Mouse (Mus musculus) thymus, postnatal 36 days (tissue): Measurements from ENCODE around the gene Wnt16.
"Not testable (repeated sequence)": the region's sequence is repeated elsewhere in the genome, so short reads cannot be mapped to it uniquely, and the experiment has no call there.

Experiments used
- DNase-seq, 2 experiments: peaks; one replicate each; pipeline ENCODE4 v3.0.0; 2022; ENCODE audit warnings: mixed read lengths in 2 of 2

The Wnt16 gene

DNA sequence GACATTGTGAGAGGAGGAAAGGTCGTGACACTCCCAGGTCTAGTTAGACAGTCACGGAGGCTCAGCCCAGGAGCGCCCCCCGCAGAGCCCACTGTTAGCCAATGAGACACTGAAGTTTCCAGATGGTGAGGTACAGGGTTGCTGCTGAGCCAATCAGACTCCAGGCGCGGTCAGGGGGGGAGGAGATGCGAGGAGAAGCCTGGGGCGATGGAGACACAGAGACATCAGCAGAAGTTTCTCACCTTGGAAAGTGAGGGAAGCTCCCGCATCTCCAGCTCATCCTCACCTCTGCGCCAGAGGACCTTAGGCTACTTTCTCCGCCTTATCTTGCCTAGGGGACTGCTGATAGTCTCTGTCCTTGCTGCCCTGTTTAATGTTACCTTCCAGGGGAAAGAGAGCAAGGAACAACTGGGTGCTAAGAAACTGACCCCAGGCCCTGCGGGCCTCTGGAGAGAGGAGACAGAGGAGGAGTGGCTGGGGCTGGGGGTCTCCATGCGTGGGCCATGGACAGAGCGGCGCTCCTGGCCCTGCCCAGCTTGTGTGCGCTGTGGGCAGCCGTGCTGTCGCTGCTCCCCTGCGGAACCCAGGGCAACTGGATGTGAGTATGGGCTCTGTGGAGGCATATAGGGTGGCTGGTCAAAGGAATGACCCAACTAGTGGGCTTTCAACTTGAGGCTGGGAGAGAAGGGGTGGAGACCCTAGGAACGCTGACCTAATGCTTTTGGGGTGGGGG is at the start of gene Wnt16:
TSS of gene Wnt16 (plus strand) at position 224 of the 733 bp plus-strand sequence.
- no peak for DNase-seq

DNA sequence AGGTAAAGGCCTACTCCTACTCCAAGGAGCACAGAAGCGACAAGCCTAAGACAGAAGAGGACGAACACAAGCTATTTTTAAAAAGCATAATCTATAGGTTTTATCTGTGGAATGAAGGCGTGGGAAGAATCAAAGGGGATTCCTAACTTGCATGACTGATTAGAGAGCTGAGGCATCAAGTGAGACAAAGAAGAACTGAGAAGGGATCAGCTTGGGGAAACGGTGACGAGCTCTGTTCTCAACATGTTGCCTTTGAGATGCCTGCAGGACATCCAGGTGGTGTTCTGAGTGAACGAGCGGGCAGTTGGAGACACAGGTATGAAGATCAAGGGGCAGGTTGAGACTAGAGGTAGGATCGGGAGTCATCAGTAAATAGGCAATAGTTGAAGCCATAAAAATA is 44.7 kb upstream of the Wnt16 start:
- no peak for DNase-seq

DNA sequence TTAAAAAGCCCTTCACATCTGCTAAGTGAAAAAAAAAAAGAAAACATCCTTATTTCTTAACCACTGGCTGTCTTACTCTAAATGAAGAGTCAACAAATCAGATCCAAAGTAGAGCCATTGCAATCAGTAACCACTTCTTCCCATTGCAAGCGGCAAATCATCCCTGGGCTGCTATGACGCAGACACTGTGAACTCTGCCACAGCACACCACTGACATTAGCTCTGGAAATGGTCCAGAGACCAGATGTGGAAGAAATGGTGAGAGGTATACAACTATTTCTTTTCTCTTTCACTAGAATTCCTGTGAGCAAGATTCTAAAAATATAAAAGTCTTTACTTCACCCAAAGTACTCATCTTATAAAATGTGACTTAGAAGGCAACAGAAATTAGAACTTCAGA is 41.3 kb upstream of the Wnt16 start:
- DNase-seq, result no peak

DNA sequence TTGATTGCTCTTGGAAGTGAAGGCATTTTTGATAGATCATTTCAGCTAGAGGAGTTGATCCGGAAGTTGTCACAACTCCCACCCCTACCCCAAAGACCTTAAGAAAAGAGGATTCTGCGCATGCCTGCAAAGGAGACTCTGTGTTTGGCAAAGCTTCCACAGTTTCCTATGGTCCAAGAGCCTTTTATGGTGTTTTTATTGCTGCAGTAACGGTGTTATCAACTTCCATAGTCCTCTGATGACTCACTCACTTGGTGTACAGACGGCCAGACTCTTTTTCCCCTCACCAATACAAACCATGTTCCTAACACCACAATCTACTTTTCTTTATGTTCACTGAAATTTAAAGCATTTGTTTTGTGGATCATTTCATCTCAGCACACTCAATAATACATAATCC is 29.2 kb upstream of the Wnt16 start:
- DNase-seq, result no peak

DNA sequence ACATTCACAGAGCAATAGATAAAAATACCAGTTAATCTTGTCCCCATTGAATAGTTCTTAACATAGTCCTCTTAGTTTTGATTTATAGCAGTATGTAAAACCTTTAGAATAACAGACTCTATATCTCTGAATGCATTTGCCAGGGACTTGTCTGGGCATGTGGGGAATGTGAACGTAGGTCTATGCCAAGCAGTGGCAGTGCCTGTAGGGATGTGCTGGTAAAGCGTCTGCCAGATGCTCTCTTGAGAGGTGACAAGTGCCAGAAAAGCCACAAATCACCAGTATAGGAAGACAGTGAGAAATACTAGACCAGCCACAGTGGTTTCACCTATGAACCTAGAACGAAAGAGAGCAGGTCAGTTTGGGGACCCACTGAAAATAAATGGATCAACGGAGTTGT is 25.5 kb upstream of the Wnt16 start:
- no peak for DNase-seq

DNA sequence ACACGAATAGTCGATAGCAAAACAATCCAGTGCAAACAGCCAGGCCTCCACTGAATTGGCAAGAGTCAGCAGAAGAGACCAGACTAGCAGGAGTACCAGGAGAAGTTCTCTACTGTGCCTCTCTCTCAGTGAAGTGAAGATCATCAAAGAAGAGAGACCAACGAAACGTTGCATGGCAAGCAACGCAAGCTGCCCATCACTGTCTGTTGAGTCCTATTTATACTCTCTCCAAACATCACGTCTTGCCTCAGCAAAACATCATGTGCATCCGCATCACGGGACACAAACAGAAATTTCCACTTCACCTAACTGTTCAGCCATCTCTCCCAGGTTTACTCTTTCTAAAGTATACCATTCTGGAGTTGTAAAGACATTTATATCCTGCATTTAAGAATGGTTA is 23.9 kb upstream of the Wnt16 start:
- not testable (repeated sequence) for DNase-seq

DNA sequence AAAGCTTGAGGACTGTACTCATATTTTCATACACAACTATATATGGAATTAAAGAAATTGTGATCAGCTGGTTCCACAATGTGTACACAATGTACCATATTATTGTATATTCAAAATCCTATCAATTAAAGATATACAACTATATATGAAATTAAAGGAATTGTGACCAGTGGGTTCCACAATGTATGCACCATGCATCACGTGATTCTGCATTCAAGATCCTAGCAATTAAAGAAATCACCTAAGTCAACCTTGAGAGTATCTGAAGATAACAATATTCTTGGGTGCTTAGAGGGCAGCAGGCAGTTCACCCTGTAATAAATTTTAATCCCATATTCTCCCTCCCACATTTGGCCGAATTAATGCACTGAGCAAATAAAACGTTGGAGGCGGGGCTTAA is 22.0 kb upstream of the Wnt16 start:
- DNase-seq, result no peak

DNA sequence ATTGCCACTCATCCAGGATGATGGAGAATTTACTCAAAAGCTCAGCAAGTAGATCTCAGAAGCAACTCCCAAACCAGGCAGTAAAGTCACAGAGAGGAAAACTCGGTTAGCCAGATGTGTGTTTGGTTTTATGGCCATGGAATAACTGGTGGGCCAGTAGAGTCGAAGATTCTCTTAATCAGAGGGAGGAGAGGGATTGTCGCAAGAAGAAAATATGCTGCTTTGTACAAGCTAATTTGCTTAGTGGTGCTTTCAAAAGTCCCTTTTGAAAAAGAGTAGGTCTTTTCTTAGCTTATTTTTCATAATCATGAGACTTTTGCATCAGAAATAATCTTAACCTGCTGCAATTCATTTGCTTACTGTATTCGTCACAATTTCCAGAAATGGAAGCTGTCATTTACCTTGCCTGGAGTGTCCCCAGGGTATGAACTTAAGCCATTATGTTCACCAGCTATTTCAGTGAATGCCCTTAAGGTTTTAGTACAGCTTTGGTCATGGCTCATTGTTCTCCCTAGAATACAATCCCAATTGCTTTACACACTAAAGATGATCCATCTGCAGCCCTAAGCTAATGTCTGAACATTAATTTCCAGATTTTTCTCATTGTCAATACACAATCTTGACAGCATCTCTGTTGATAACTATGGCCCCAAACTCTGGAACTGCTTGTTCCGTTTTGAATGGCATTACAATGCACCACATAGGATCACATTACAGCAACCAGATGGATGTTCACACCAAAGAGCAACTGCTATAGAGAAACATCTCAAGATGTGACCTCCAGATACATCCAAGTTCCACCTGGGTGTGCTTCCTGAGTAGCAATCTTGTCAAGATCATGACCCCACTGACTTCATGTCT is 20.0 kb upstream of the Wnt16 start:
- no peak for DNase-seq

DNA sequence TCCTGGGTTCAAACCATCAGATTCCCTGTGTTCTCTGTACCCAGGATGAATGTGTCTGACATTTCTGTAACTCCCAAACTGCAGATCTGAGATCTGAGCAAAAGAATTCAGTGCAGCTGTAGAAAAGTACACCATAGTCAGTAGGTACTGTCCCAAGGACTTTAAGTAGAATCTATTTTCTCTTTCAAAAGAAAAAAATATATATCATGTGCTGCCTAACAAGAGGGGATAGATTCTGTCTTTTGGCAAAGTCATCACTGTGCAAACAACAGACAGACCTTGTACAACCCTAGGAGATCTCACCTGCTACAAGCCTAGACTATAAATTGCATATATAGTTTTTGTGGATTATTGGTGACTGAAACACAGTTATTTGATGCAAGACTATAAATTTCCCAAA is 19.4 kb upstream of the Wnt16 start:
- DNase-seq, result no peak

DNA sequence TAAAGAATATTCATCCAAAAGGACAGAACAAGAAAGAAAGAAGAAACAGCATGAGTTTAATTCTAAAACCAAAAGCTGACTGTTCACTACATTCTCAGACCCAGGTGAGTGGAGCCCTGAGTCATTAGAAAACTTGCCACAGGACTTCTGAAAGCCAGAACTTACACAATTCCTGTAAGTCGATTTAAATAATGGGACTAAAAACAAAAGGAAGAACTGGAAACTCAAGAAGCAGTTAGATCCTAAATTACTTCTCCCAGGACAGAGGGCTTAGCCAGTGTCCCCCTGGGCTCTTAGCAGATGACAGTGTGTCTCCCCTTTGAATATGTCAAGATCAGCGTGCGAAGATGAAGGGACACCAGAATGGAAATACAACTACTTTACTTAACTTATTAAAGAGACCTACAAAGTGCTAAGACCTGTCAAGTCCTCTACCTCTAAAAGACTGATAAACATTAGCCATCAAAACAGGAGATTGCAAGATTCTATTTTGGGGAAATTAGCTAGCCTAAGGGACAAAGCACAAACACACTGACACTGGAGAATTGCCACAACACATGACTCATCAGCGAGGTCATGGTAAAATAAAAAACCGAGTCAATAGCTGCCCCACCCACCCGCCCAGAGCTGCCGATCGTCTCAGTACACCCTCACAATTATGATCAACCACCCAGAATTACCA is 18.0 kb upstream of the Wnt16 start:
- no peak for DNase-seq

DNA sequence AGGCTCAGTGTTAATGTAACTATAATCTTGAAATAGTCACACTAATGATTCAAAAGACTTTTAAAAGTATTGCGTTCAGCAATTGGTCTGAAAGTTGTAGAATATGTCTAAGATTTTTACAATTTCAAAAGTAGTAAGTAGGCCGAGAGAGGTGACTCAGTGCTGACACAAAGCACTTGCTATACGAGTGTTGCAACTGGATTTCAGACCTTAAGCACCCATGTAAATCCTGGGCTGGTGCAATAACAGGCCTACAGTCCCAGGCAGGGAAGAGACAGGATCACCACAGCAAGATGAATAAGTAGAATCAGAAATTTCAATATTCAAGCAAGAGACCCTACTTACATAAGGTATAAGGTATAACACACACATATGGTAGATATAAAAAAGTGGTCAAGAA is 10.1 kb upstream of the Wnt16 start:
- DNase-seq, result no peak

DNA sequence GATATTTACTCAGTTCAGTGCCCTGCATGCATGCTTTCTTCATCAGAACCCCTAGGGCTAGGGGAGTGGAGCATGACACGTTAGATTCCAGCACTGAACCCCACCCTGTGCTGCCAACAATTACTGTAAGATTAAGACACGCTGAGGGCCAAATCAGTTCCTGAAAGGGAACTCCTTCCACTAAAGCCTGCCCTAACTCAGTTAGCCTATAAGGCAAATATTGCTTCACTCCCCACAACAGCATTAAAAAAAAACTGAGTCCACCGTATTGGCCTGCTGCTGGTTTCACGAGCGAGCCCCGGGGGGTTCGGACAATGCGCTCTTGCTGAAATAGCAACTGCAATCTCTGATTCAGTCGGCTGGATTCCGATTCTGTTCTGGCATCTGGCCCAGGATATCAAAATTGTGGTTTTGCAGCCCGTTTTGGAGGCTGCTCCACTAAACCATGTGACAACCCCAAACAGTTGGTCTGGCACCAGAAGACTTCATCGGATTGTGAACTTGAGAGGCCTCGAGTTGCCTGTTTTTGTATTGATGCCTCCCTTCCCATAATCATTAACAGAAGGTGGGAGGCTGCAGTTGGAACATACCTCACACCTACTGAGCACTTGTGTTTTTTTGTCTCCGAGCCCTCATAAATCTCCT is 7.7 kb upstream of the Wnt16 start:
- DNase-seq, result no peak

DNA sequence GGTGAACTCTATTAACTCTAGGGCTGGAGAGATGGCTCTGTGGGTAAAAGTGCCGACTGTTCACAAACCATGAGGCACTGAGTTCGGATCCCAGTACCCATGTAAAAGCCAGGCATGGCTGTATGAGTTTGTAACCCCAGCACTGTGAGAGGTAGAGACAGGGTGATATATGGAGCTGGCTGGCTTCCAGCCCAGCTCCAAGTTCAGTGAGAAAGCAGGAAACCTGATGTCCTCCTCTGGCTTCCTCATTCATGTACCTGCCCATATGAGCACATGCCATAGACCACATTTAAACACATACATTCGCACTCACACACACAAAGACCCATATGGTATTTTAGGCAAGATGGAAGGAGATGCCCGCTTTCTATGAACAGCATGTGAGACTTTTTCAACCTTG is 5.6 kb upstream of the Wnt16 start:
- DNase-seq, result no peak

DNA sequence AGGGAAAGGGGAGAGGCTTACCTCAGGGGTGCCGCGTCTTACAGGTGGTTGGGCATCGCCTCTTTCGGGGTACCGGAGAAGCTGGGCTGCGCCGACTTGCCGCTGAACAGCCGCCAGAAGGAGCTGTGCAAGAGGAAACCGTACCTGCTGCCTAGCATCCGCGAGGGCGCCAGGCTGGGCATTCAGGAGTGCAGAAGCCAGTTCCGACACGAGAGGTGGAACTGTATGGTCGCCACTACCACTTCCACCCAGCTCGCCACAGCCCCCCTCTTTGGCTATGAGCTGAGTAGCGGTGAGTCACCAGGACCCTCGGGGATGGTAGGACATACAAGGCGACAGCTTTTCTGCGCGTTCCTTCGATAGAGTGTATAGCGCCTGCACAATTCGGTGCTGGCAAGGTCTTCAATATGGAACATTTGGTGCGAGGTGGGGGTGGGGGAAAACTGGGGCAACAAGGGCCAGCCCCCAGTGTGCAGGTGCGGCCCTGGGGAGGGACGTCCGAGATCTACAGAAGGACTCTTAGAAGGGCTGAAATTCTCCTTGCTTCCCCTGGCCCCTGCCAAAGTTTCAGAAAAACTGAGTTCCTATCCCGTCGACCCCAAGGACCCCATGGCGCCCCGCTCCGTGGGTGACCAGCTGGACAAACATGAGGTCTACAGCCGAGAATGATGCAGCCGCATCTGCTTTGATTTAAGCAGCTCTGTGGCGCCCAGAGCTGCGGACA is 872 bp downstream of the Wnt16 start:
- peak; percentile 15 to 19 for DNase-seq

DNA sequence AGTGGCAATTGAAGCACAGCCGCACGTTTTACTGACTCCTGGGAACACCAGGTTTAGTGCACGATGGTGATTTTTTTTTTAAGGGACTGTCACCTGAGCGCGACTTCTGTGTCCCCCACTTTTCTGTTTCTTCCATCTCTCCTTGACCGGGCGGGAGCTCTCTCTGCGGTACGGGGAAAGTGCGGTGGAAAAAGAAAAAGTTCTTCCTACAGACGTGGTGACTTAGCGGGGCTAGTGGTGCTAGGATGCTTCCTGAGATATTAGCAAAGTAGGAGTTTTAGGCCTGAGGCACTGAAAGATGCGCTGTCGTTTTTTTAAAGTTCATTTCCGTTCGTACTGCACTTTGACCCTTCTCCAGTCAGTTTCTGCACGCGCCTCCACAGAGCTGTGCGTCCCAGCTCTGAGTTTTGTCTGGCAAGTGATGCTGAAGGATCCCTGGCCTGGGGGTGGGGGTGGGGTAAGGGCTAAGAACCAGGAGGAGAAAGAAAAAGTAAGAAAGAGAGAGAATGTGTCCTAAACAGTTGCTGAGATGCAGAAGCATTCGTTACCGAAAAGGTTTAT is 1.5 kb downstream of the Wnt16 start:
- no peak for DNase-seq

DNA sequence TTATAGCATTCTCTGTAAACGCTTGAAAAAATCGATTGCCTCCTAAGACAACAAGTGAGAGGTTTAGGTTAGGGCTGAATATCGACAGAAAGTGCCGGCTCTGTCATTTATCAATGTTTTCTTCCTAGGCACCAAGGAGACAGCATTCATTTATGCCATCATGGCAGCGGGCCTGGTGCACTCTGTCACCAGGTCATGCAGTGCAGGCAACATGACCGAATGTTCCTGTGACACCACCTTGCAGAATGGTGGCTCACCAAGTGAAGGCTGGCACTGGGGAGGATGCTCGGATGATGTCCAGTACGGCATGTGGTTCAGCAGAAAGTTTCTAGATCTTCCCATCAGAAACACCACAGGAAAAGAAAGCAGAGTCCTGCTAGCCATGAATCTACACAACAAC is 2.8 kb downstream of the Wnt16 start:
- DNase-seq, result no peak

DNA sequence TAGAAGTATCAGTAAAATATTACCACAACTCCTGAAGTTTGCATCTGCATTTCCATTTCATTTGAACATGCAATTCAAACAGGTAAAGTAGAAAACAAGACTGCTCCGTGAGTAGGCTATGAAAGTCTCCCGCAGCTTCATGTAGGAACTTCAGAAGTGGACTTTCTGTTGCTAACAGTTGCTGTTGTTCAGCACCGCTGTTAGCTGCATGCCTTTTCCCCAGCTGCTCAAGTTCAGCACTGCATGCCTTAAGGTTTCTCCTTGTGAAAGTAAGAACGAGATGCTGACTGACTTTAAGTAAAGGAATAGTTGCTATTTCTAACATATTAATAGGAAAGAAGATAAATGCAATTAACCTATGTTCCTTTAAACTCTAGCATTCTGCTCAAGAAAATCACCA is 4.0 kb downstream of the Wnt16 start:
- no peak for DNase-seq

DNA sequence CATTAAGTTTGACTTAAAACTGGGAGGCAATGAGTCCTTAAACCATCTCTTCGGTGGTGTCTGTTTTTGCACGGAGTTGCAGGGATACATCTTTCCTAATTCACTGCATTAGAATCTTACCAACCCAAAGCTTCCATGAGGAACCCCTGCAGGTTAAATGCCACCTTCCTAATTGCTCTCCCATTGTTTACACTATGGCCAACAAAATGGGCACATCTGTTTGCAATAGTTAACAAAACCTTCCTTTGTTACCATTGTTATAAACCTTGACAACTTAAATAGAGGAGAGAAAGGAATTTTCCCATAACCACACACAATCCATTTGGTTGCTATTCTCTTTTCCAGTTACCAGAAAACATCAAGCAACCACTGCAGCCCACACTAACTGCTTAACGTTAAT is 5.9 kb downstream of the Wnt16 start:
- DNase-seq, result no peak

DNA sequence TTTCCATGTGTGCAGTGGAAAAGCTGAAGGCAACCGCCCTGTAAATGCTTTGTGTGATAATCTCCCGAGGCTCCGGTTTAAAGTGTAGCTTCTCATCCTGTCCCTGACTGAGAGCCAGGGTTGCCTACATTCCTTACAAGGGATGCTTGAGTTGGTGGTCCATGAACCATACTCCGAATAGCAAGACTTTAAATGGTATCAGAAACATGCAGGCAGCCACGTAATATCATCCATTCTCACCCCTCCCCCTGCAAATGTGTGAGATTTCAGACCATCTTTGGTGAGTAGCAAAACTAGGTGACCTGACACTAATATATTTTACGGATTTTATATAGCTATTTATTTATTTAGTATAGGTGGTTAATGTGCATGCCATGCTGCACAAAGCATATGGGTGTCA is 9.0 kb downstream of the Wnt16 start:
- DNase-seq, result no peak

DNA sequence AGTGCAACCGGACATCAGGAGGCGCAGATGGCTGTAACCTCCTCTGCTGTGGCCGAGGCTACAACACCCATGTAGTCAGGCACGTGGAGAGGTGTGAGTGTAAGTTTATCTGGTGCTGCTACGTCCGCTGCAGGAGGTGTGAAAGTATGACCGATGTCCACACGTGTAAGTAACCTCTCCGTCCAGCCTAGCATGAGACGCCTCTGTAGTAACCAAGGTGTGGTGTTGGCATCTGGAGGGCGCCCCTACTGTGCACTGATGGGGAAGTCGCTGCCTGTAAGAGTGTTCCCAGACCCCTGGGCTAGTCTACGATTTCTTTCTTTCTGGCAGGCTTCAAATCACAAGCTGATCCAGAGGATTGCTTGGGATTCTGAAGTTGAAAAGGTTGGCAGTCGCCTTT is 10.0 kb downstream of the Wnt16 start:
- no peak for DNase-seq

DNA sequence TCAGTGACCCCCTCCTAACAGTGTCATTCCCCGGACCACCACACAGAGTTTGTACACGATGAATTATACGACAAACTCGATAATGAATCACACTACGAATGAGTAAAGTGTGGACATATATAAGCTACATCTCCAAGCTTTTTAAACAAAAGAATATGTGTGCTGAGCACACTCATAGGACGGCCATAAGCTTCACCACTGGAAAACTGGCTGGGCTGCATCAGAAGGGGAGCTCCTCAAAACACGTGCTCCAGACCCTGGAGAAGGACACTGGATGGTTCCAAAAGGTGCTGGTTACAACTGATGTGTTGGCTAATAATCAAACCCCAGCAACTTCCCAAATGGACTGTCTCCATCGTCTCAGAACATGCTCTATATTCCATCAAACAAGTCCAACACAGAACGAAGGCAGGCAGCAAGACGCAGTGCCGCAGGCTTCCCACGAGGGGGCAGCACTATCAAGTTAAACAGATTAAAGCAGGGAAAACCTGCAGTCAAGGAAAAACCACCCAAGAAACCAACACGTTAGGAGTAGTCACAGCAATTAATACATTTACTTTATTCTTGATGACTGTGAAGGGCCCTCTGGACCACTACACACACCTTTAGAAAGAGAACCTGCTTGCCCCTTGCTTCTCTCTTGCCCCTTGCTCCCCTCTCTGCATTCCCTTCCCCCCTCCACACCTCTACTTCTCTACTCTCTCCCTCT is 37.5 kb downstream of the Wnt16 start:
- peak; percentile 64 to 79 for DNase-seq

DNA sequence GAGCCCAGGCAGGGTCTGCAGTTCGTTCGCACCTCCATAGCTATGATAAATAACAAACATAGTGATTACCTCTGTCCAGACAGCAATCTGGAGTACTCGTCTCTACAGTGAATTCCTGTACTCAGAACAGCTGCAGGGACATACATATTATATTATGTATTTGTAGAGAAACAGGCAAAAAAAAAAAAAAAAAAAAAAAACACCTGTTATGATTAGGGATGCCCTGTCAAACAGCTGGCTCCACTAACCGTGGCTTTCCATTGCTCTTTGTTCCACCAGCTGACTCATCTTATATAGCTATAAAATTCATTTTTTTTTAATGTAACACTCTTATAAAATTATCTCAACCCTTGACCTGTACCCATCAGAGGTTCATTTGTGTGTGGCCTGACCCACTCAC is 38.3 kb downstream of the Wnt16 start:
- DNase-seq, result no peak
